Mouse (Mus musculus): ENCODE results near the gene Itpr2. TPM values are rescaled to one million over a fixed set of nuclear protein-coding genes. Genes with fewer than 3 reads are reported as not detected.

Gene Itpr2
- total and polyA plus RNA-seq, 2 experiments from 2014 or later: 8.0 to 8.4 TPM

- no peak for DNase-seq
- Histone ChIP-seq H3K36me3 (ENCODE audit: insufficient read depth) (no peaks in the 10 kb centered on the region), H3K27me3 (ENCODE audit: insufficient read depth, low read length) (no peaks in the 10 kb centered on the region), H3K4me1 (ENCODE audit: insufficient read depth) (no peaks in the 10 kb centered on the region), H3K9me3 (ENCODE audit: low read length) (no peaks in the 10 kb centered on the region), H3K27ac (ENCODE audit: low read depth, low read length) (no peak overlapping the region), H3K4me2 (ENCODE audit: low read depth) (no peak overlapping the region), H3K4me3 (ENCODE audit: low read depth, low read length) (no peak overlapping the region), H3K9ac (no peak overlapping the region)
- ATAC-seq: peak; percentile 67
- TF ChIP-seq CTCF (IDR thresholded peaks at IDR 0.05; ENCODE audit: low read depth): no peak
- 56% methylated on average over 12 of the region's 12 CpGs for WGBS
These were observed 375.0 kb downstream of the Itpr2 start for GRCm38 (mm10) chr6:146126823-146127681.

- no peak for ATAC-seq
- no peak for DNase-seq
- no peak overlapping the region for H3K27ac ChIP-seq (ENCODE audit: low read depth, low read length)
- 87% methylated on average over 1 of the region's 1 CpGs for WGBS
- no peak overlapping the region for H3K4me3 ChIP-seq (ENCODE audit: low read depth, low read length)
- H3K9me3 ChIP-seq (ENCODE audit: low read length): no peaks in the 10 kb centered on the region
- no peaks in the 10 kb centered on the region for H3K4me1 ChIP-seq (ENCODE audit: insufficient read depth)
- TF ChIP-seq CTCF (IDR thresholded peaks at IDR 0.05; ENCODE audit: low read depth): no peak
- H3K36me3 ChIP-seq (ENCODE audit: insufficient read depth): no peaks in the 10 kb centered on the region
- H3K4me2 ChIP-seq (ENCODE audit: low read depth): no peak overlapping the region
- no peak overlapping the region for H3K9ac ChIP-seq
- H3K27me3 ChIP-seq (ENCODE audit: insufficient read depth, low read length): no peaks in the 10 kb centered on the region
These were observed 376.4 kb downstream of the Itpr2 start for GRCm38 (mm10) chr6:146125621-146126020.

- no peaks in the 10 kb centered on the region for H3K27me3 ChIP-seq (ENCODE audit: insufficient read depth, low read length)
- H3K4me3 ChIP-seq (ENCODE audit: low read depth, low read length): no peak overlapping the region
- ATAC-seq (no peak), DNase-seq (no peak)
- H3K9ac ChIP-seq: no peak overlapping the region
- H3K4me2 ChIP-seq (ENCODE audit: low read depth): no peak overlapping the region
- no peak overlapping the region for H3K27ac ChIP-seq (ENCODE audit: low read depth, low read length)
- no peaks in the 10 kb centered on the region for H3K36me3 ChIP-seq (ENCODE audit: insufficient read depth)
- H3K9me3 ChIP-seq (ENCODE audit: low read length): no peaks in the 10 kb centered on the region
- no peak for TF ChIP-seq CTCF (IDR thresholded peaks at IDR 0.05; ENCODE audit: low read depth)
- no peaks in the 10 kb centered on the region for H3K4me1 ChIP-seq (ENCODE audit: insufficient read depth)
- WGBS: 83% methylated on average over 3 of the region's 3 CpGs
These were observed 377.5 kb downstream of the Itpr2 start for GRCm38 (mm10) chr6:146124479-146124878.

- DNase-seq: no peak
- 89% methylated on average over 4 of the region's 4 CpGs for WGBS
- Histone ChIP-seq H3K36me3 (ENCODE audit: insufficient read depth) (no peaks in the 10 kb centered on the region), H3K4me1 (ENCODE audit: insufficient read depth) (no peaks in the 10 kb centered on the region), H3K27ac (ENCODE audit: low read depth, low read length) (no peak overlapping the region), H3K27me3 (ENCODE audit: insufficient read depth, low read length) (no peaks in the 10 kb centered on the region), H3K4me2 (ENCODE audit: low read depth) (no peak overlapping the region), H3K4me3 (ENCODE audit: low read depth, low read length) (no peak overlapping the region), H3K9me3 (ENCODE audit: low read length) (no peaks in the 10 kb centered on the region), H3K9ac (no peak overlapping the region)
- no peak for ATAC-seq
- no peak for TF ChIP-seq CTCF (IDR thresholded peaks at IDR 0.05; ENCODE audit: low read depth)
These were observed 378.4 kb downstream of the Itpr2 start for GRCm38 (mm10) chr6:146123656-146124055.

DNA sequence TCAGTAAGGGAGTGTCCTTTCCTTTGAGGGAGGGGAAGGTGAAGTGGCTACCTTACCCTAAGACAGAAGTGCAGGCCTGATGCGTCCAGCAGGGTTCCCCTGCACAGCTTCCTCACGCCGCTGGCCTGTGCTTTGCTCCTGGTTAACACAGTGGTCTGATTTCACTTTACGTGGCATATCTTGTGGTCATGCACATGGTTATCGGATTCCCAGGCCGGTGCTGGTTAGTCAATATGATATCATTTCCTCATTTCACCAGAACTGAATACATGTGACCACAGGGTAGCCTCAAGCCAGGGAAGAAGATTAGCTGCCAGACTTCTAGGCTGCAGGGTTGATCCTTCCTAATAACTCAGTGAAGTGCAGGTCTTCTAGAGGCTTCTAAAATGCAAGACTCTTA lies 381.9 kb downstream of the Itpr2 start:
- 92% methylated on average over 6 of the region's 6 CpGs for WGBS
- no peak for ATAC-seq
- H3K4me2 ChIP-seq (ENCODE audit: low read depth): no peak overlapping the region
- no peaks in the 10 kb centered on the region for H3K36me3 ChIP-seq (ENCODE audit: insufficient read depth)
- no peaks in the 10 kb centered on the region for H3K27me3 ChIP-seq (ENCODE audit: insufficient read depth, low read length)
- no peak overlapping the region for H3K27ac ChIP-seq (ENCODE audit: low read depth, low read length)
- no peaks in the 10 kb centered on the region for H3K4me1 ChIP-seq (ENCODE audit: insufficient read depth)
- H3K9ac ChIP-seq: no peak overlapping the region
- DNase-seq: no peak
- no peaks in the 10 kb centered on the region for H3K9me3 ChIP-seq (ENCODE audit: low read length)
- no peak overlapping the region for H3K4me3 ChIP-seq (ENCODE audit: low read depth, low read length)
- no peak for TF ChIP-seq CTCF (IDR thresholded peaks at IDR 0.05; ENCODE audit: low read depth)

DNA sequence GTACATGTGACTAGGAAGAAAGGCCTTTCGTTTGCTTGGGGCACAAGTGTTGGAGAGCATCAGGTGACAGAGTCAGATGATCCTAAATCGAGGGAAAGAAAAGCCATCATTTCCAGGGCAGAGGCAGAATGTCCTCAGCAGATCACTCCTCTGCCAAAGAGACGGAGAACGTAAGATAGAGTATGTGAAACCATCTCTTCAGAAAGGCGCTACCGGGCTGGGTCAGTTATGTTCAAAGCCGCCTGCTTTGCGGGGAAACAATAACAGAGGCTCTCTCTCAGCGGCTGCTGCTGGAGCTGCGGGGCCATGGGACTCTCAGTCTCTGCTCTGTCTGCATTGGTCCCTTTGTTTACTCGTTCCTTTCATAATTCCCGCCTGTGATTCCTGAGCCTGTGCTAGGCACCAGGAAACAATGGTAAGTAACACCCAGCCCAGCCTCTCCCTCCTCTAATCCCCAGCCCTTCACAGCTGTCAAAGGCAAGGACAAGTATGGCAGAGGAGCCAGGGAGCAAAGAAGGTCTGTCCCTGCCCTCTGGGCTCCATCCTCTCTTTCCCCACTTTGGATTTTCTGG lies 387.2 kb downstream of the Itpr2 start:
- Histone ChIP-seq H3K36me3 (ENCODE audit: insufficient read depth) (no peaks in the 10 kb centered on the region), H3K4me3 (ENCODE audit: low read depth, low read length) (no peak overlapping the region), H3K9ac (no peak overlapping the region), H3K27ac (ENCODE audit: low read depth, low read length) (no peak overlapping the region), H3K4me2 (ENCODE audit: low read depth) (peak overlapping the region; percentile 28), H3K9me3 (ENCODE audit: low read length) (no peaks in the 10 kb centered on the region), H3K27me3 (ENCODE audit: insufficient read depth, low read length) (no peaks in the 10 kb centered on the region), H3K4me1 (ENCODE audit: insufficient read depth) (no peaks in the 10 kb centered on the region)
- 8% methylated on average over 12 of the region's 12 CpGs for WGBS
- no peak for DNase-seq
- TF ChIP-seq CTCF (IDR thresholded peaks at IDR 0.05; ENCODE audit: low read depth): no peak
- ATAC-seq: peak; percentile 48; the same call in 1 of the 2 replicates

- DNase-seq (no peak), ATAC-seq (no peak)
- H3K36me3 ChIP-seq (ENCODE audit: insufficient read depth): no peaks in the 10 kb centered on the region
- 60% methylated on average over 3 of the region's 3 CpGs for WGBS
- no peak overlapping the region for H3K9ac ChIP-seq
- H3K27me3 ChIP-seq (ENCODE audit: insufficient read depth, low read length): no peaks in the 10 kb centered on the region
- no peak overlapping the region for H3K4me2 ChIP-seq (ENCODE audit: low read depth)
- H3K27ac ChIP-seq (ENCODE audit: low read depth, low read length): no peak overlapping the region
- no peak overlapping the region for H3K4me3 ChIP-seq (ENCODE audit: low read depth, low read length)
- no peak for TF ChIP-seq CTCF (IDR thresholded peaks at IDR 0.05; ENCODE audit: low read depth)
- no peaks in the 10 kb centered on the region for H3K4me1 ChIP-seq (ENCODE audit: insufficient read depth)
- no peaks in the 10 kb centered on the region for H3K9me3 ChIP-seq (ENCODE audit: low read length)
These were observed 388.0 kb downstream of the Itpr2 start for GRCm38 (mm10) chr6:146114071-146114470.

Data from forebrain, postnatal 0 days (tissue).